Mouse (Mus musculus): Measurements from ENCODE around the gene Lmod3. TPM values are rescaled to one million over a fixed set of nuclear protein-coding genes. Genes with fewer than 3 reads are reported as not detected.

Gene Lmod3
- 10 to 100 TPM; 58.1 to 67.1 TPM for total RNA-seq (2021)
- long read RNA-seq, experiment 1, transcript Lmod3-201 (3 exons, 2,215 nt), result major isoform, 44 of 63 reads
- long read RNA-seq, experiment 1, partial matches to known transcripts, result 7 of 63 reads
- long read RNA-seq, experiment 1, other reads (novel, unspliced or antisense), result 12 of 63 reads
- long read RNA-seq, experiment 2, transcript Lmod3-201 (3 exons, 2,215 nt), result major isoform, 19 of 24 reads
- long read RNA-seq, experiment 2, partial matches to known transcripts, result 3 of 24 reads
- long read RNA-seq, experiment 2, other reads (novel, unspliced or antisense), result 2 of 24 reads

- DNase-seq, result peak; percentile 67 to 68
Observed at GRCm38 (mm10) chr6:97252711-97253221, at the start of gene Lmod3. Gene Lmod3 (minus strand): TSS chr6:97252759.

GRCm38 (mm10) chr6:97302303-97302702, 49.7 kb upstream of the Lmod3 start:
- DNase-seq, result no peak

GRCm38 (mm10) chr6:97300659-97301058, 48.1 kb upstream of the Lmod3 start:
- DNase-seq, result no peak

GRCm38 (mm10) chr6:97300180-97300579, 47.6 kb upstream of the Lmod3 start:
- no peak for DNase-seq

- DNase-seq, result no peak
Observed at GRCm38 (mm10) chr6:97297151-97297550, 44.6 kb upstream of the Lmod3 start.

GRCm38 (mm10) chr6:97295866-97296527, 43.4 kb upstream of the Lmod3 start:
- no peak for DNase-seq

- DNase-seq, result no peak
Observed at GRCm38 (mm10) chr6:97295416-97295815, 42.9 kb upstream of the Lmod3 start.

GRCm38 (mm10) chr6:97293667-97294569, 41.4 kb upstream of the Lmod3 start:
- no peak for DNase-seq

- DNase-seq, result no peak
Observed at GRCm38 (mm10) chr6:97292894-97293293, 40.3 kb upstream of the Lmod3 start.

- DNase-seq, result no peak
Observed at GRCm38 (mm10) chr6:97292096-97292495, 39.5 kb upstream of the Lmod3 start.

GRCm38 (mm10) chr6:97291159-97291908, 38.8 kb upstream of the Lmod3 start:
- peak; percentile 41 to 48 for DNase-seq

- no peak for DNase-seq
Observed at GRCm38 (mm10) chr6:97290687-97291086, 38.1 kb upstream of the Lmod3 start.

GRCm38 (mm10) chr6:97289838-97290237, 37.3 kb upstream of the Lmod3 start:
- DNase-seq, result no peak

GRCm38 (mm10) chr6:97289316-97289820, 36.8 kb upstream of the Lmod3 start:
- no peak for DNase-seq

- peak in 1 of 2 experiments; percentile 40 for DNase-seq
Observed at GRCm38 (mm10) chr6:97288047-97288855, 35.7 kb upstream of the Lmod3 start.

- no peak for DNase-seq
Observed at GRCm38 (mm10) chr6:97286332-97286731, 33.8 kb upstream of the Lmod3 start.

GRCm38 (mm10) chr6:97283676-97284075, 31.1 kb upstream of the Lmod3 start:
- no peak for DNase-seq

- DNase-seq, result peak; percentile 54 to 67
Observed at GRCm38 (mm10) chr6:97278878-97279277, 26.3 kb upstream of the Lmod3 start.

- DNase-seq, result peak; percentile 88 to 92
Observed at GRCm38 (mm10) chr6:97278014-97278787, 25.6 kb upstream of the Lmod3 start.

All from heart, adult 18-20 months (tissue).